Mouse (Mus musculus) frontal cortex, postnatal 10 days (tissue): ENCODE measurements around the gene Polr2g.
"Not testable (repeated sequence)": the region's sequence is repeated elsewhere in the genome, so short reads cannot be mapped to it uniquely, and the experiment has no call there.

Experiments
- DNase-seq, 2 experiments: peaks; one replicate each; pipeline ENCODE4 v3.0.0; 2022; ENCODE audit warnings: low spot score in 2 of 2, mixed read lengths in 1 of 2

Polr2g gene

DNA sequence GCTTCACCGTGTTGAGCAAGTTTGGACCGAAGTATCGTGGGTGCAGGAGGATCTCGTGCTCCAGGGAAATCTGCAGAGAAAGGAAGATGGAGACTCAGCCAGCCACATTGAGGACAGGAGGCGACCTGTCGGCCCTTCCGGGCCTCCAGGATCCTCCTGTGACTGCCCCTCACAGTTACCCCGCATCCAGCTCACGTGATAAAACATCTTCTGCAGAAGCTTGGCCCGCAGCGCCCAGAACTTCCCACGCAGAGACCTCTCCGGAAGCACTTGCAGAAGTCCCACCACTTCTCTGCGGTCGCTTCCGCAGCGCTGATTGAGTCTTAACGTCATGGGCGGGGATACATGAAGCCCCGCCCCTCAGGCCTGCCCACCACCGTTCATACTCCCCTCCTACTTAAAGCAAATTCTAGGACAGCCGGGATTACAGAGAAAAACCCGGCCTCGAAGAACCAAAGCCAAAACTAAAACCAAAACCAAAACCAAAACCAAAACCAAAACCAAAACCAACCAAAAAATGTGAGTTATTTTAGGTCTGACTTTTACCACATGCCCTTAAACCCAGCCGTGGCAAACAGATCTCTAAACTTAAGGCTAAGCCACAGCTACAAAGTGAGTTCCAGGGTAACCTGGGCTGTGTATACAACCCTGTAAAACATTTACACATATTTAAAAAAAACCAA, at the start of gene Polr2g:
Gene Polr2g, minus strand, starts transcription at position 314 of the 683 bp plus-strand sequence.
- DNase-seq = peak; percentile 86 to 88

DNA sequence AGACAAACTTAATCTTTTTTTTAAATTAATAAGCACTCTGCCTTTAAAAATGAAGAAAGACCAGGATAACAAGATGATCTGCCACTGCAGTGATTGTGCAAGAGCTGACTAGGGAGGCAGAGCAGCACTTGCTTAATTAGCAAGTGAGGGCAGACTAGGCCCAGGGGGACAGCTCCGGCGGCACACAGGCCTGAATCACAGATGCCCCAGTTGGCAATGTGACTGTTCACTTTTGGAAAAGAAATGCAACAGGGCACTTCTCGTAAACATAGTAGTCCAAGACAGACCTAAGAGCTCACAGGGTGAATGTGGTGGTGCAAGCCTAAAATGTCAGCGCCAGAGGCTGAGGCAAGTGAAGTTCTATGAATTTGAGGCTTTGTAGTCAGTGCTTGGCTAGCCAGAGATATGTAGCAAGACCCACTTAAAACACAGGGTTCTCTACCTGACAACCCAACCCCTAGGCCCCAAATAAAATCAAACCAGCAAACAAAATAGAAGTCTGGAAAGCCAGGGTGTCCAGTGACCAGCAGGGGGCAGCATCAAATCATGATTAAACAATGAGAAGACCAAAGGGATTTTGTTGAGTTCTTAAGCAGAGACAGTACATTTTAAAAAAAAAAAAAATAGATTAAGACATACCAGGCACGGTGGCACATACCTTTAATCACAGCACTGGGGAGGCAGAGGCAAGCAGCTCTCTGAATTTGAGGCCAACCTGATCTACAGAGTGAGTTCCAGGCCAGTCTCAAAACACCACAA, 46.2 kb upstream of the Polr2g start:
- peak; percentile 42 to 66 for DNase-seq

DNA sequence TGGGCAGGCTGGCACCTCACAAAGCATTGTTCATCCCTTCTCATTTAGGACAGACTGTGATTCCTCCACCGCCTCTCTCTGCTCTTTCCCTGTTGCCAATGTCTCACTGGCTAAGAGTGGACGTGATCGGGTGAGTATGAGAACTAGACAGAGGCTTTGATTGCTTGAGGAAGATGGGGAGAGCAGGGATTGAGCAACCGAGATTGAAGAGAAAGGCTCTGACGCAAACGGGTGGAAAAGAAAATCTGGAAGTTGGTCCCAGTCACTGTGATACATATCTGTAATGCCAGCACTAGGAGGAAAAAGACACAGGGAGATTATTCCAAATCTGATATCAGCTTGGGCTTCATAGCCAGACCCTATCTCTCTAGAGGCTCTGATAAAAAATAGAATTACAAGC, 44.6 kb upstream of the Polr2g start:
- DNase-seq = no peak

DNA sequence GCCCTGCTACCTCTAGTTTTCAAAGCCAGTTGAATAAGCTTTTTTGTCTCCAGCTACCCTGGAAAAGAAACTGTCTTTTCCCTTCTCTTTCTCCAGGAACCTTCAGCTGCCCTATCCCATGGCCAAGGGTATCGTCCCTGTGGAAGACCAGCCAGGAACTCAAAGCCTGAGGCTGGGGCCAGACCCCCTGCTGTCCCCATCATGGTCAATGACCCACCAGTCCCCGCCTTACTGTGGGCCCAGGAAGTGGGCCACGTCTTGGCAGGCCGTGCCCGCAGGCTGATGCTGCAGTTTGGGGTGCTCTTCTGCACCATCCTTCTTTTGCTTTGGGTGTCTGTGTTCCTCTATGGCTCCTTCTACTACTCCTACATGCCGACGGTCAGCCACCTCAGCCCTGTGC, 42.6 kb upstream of the Polr2g start:
- DNase-seq = no peak

DNA sequence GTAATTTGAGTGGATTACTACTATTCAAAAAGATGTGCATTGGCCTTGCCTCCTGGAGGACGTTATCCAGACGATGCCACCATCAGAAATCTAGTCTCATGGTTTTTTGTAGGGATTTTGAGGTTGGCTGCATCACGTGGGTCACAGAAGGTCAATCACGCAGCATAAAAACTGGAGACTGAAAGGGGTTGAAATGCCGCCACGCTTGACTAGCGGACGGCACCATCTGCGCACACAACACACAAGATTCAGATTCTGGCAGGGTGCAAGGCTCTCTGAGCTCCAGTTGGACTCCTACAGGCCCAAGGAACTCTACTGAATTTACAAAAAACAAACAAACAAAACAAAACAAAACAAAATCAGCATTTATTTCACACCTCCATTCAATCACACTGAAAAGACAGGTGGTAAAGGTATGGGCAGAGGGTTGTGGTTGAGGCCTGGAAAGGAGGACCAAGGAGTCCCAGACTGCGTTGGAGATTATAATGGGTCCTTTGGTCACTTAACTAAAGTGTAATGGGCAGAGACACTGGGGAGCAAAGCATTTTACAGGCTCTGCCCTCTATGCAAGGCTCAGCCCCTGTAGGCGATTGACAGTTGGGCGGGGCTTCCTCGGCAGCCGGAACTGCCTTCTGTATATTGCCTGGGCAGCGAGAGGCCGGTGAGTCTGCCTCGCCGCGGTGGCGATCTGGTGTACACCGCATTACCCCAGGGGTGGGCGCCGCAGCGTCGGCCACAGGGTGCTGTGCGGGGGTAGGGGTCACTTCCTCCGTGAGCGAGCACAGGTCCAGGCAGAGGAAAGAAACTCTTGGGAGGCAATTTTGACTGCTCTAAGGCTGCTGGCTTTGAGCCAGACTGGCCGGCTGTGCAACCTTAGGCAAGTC, 41.8 kb upstream of the Polr2g start:
- peak; percentile 66 to 69 for DNase-seq

DNA sequence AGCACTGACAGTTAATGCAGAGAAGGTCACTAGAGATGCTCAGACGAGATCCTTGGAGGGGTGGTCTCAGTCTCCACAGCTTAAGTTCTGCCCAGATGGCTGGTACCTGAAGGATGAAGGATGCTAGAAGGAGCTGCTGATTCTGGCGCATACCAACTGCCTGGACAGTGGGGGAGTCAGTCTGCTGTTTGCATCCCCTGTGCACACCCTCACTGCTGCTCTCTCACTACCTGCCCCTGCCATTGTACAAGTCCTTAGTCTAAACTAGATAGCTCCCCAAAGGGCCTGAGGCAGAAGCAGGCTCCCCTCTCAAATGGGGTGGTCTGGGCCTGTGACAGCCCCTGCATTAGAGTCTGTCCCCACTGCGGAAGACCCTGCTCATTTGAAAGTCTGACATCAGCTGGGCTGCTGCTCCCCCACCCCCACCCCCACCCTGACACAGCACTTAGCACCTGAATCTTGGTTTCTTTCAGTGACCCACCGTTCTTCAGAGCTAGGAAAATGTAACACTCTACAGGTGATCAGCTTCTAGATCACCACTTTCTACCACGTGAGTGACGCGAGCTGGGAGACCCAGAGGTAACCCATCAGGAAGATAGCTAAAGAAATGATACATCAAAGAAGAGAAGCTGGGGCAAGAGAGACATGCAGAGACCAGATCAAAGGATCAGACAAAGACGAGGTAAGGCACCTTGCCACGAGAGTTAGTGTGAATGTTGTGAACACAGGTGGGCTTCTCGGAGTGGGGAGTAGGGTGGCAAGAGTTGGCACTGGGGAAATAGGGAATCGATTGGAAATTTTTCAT, 40.9 kb upstream of the Polr2g start, which contains the start of gene Gng3:
Gene Gng3, minus strand, starts transcription at position 92 of the 805 bp plus-strand sequence.
- DNase-seq = peak; percentile 78 to 84

DNA sequence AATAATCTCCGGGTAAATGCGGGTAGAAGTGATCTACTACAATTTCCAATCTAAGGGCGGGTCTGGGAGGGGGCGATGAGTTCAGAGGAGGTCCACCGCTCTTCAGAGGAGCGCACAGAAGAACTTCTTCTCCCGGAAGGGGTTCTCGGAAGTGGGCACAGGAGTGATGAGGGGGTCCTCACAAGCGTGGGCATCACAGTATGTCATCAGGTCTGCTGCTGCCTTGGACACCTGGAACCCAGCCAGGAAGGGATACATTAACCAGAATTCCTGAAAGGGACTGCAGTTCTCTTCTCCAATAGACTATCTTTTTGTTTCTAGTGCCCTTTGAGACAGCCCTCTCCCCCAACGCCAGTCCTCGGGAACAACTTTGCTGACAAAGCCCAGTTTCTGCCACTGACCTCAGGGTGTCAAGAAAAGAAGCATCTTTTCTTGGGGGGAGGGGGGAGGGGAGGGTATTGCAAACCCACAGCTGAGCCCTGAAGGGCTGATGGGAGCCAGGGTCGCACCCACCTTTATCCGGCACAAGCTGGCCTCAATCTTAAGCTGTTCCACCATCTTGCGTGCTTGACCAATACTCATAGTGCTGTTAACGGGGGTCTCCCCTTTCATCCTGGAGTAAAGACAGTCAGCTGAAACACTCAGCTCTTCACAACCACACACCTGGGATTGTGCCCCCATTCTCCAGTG, 39.8 kb upstream of the Polr2g start:
- DNase-seq = no peak

DNA sequence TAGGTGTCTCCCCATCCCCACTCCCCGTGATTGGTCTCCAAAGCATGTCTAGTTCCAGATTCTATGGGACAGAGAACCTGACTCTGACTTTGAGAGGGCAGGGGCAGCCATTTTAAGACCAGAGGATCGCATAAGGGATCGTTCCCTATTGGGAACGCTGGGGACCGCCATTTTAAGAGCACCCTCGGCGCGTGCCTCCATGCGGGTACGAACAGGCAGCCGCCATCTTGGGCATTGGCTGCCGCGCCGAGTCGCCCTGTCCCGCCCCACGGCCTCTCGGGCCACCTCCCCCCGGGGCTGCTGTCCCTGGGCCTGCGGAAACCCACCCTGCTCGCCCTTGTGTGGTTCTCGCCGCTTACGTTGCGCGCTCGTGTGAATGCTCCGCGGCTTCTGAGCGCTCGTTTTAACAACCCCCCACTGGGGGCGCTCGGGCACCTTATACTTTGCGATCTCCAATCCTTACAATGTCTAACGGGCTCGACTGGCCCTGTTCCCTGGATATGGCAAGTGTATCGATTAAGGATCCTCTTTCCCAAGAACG, 38.9 kb upstream of the Polr2g start, which contains the start of gene Bscl2:
Gene Bscl2, plus strand, starts transcription at position 217 of the 541 bp plus-strand sequence.
- peak; percentile 85 to 86 for DNase-seq

DNA sequence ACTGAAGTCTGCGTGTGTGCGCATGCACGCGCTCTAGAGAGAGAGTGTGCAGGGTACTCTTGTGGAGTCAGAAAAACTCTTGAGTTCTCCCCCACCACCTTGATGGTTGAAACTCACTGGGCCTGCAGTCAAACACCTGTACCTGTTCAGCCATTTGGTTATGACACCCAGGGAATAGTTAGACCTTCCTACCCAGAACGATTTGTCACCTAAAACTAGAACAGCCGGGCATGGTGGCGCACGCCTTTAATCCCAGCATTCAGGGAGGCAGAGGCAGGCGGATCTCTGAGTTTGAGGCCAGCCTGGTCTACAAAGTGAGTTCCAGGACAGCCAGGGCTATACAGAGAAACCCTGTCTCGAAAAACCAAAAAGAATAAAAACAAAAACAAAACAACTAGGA, 38.0 kb upstream of the Polr2g start:
- DNase-seq = not testable (repeated sequence)

DNA sequence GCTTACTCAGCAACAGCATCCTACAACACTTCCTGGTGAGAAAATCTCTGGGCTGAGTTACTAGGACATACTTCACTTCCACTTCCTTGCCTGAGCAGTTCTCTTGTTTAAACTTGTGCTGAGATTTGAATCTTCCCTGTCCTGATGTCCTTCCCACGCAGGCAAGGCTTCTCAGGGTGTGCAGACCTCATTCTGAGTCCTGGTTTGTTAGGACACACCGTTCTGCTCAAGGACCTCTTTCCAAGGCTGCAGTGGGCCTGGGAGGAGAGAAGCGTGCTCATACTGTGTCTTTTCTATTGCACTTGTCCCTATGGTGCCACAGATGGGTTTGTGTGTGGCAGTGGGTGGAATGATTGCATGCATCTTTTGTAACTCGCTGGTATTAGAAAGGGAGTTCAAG, 34.6 kb upstream of the Polr2g start:
- no peak for DNase-seq

DNA sequence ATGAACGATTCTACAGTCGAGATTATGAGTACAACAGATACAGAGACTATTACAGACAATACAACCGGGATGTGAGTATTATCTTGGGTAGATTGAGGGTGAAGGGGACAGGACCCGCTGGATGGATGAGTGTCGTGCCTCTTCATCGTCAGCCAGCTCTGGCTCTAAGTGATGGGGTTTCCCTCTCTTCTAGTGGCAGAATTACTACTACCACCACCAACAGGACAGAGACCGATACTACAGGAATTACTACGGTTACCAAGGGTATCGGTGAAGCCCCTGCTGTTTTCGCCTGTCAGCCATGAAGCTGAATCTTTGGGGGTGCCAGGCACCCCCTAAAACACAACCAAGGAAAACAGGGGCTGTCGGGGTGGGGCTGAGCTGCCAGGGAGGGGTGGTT, 32.9 kb upstream of the Polr2g start:
- no peak for DNase-seq

DNA sequence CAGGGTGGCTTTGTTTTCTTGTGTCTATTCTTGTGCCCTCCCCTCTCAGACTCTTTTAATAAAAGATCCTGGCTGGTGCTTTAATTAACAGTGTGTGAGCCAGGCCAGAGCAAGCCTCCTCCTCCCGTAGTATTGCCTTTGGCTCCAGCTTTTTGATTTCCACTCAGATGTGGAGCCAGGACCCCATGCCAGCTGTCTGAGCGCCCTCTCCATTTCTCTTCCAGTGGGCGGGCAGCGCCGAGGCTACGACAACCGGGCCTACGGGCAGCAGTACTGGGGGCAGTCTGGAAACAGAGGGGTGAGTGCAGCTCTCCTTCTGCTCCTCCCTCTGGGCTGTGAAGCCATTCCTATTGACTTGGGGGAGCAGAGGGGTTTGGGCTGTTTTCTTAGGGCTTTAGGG, 32.3 kb upstream of the Polr2g start:
- no peak for DNase-seq

DNA sequence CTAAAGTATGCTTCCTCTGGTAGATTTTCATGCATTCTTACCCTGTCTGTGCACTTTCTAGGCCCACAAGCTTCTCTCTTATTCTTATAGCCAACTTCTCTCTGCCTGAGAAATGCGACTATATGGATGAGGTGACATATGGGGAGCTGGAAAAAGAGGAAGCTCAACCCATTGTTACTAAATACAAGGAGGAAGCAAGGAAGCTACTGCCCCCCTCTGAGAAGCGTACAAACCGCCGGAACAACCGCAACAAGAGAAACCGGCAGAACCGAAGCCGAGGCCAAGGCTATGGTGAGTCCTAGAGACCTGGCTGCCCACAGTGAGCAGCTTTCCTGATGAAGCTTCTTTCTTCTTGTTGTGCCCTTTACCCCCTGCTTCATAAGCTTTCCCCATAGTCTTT, 31.3 kb upstream of the Polr2g start, which contains the start of gene AC129217.1:
Gene AC129217.1, plus strand, starts transcription at position 114 of the 400 bp plus-strand sequence.
- DNase-seq = no peak

DNA sequence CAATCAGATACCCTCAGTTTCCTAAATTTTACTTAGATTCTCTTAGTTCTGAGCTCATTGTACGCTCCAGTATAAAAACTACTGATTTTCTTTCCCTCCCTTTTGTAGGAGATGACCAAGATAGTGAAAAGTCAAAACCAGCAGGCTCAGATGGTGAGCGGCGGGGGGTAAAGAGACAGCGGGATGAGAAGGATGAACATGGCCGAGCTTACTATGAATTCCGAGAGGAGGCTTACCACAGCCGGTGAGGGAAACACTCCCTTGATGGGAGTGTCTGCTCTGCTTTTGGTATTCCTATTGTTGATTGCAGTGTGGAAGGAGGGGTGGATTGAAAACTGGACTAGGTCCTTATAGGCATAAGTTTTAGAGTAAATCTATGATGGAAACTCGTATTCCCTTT, 24.3 kb upstream of the Polr2g start:
- DNase-seq = no peak

DNA sequence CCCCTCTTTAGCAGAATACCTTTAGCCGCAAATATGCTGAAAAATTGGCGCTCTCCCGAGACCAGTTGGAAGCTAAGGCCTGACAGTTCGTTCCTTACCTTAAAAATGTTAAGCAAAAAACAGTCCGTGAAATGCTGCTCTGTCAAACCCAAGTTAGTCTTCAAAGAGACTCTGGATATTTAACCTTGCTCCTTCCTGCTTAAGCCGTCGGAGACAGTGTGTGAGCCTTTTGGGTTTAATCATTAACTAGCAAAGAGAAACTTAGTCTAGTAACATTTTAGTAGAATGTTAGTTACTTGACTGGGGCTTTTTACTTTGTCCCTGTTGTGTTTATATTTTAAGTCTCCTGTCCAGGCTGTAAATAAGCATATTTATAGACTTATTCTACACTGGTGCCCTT, 22.8 kb upstream of the Polr2g start:
- DNase-seq = no peak

DNA sequence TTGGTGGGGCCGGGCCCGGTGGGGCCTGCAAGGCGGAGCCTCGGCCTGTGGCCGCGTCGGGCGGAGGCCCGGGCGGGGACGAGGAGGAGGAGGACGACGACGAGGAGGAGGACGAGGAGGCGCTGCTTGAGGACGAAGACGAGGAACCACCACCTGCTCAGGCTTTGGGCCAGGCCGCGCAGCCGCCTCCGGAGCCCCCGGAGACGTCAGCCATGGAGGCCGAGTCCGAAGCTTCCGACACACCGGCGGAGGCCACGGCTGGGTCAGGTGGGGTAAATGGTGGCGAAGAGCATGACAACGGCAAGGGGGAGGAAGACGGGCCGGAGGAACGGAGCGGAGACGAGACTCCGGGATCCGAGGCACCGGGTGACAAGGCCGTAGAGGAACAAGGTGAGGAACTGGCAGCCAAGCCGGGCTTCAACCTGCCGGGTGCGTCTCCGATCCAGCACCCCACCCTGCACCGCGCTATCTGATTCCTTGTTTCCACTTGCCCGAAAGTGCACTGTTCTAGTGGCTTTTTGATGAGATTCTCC, 22.1 kb upstream of the Polr2g start:
- DNase-seq = no peak

DNA sequence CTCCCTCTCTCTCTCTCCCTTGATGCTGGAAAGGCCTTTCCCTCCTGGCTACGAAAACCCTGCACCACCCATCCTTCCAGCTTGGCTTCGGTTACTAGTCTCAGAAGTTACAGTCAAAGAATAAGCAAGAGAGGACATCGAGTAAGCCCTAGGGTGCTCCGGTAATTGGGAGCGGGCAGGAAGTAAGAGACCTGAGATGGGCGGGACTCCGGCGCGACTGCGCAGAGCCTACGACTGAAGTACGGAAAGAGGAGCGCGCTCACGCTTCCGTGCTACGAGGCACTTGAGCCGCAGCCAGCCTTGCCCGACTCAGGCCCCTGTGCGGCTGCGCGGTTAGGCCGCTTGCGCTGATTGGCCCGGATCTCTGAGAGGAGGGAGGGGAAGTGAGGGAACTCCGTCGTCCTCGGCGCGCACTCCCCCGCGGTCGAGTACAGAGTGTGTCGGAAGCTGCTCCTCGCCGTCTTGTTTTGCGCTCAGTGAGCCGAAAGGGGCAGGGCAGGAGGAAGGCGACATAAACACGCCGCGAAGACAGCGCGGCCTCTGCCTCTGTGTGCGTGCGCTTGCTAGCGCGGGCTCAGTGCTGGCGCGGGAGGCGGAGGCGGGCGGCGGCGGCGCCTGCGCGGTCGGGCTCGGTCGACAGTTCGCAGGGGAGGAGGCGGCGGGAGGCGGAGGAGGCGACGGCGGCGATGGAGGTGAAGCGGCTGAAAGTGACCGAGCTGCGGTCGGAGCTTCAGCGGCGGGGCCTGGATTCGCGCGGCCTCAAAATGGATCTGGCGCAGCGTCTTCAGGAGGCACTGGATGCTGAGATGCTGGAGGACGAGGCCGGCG, 21.4 kb upstream of the Polr2g start, which contains the start of gene Hnrnpul2:
Gene Hnrnpul2, plus strand, starts transcription at position 415 of the 828 bp plus-strand sequence.
- peak; percentile 97 to 98 for DNase-seq

DNA sequence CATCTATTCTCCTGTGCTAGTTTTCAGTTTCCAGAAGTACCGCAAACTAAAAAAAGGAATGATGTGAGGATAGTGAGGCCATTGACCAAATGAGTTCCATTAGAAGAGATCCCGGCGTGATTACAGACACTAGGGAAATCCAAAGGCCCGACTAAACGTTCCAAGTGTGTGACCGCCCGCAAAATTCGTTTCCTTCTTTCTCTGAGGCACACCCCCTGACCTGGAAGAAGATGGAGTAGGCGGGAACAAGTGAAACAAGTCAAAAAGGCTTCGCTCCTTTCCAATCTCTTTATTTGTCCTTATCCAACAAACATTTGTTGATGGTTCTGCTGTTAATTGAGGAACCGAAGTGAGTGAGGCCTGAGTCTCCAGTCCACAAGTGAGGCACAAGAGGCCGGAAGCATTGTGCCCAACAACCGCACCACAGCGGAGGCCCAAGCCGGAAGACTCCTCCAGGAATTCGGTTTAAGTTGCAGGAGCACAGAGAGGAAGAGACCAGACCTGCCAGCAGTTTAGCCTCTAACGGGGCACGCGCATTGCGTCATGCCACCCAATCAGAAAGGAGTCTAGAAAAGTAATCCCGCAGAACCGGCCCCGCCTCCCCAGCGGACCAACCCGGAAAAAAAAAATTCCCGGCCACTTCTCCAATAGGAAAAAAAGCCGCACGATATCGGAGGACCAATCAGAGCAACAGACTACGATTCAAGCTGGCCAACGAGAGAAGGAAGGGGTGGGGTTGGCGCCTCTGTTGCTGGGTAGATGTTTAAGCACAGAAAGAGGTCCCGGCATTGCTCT, 20.6 kb upstream of the Polr2g start, which contains the start of gene Ttc9c:
Gene Ttc9c, minus strand, starts transcription at position 533 of the 795 bp plus-strand sequence.
- peak; percentile 97 to 99 for DNase-seq
